Mouse (Mus musculus) B cell, adult 2 months (primary cell): ENCODE measurements around the gene Gm3424.
"Not testable (repeated sequence)": the region's sequence is repeated elsewhere in the genome, so short reads cannot be mapped to it uniquely, and the experiment has no call there.

Experiments
- DNase-seq, 2 experiments: peaks; one replicate each; pipeline ENCODE4 v3.0.0; 2022

Gm3424 gene

DNA sequence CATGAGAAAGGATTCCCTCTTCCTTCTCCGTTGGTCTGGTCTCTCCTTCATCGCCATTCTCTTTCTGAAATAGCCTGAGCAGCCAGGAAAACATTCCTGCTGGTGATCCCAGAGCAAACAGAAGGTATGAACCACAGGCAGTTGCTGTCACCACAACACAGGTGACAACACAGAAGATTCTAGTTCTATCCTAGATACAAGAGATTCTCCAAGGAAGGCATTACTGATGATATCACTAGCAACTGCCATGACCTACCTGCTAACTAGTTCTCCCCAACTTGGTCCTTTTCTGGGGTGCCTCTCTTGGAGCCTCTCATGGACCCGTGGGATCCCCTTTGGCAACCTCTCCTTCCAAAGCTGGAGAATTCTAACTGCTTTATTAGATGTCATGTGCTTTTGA is at the start of gene Gm3424:
Gene Gm3424, minus strand, starts transcription at position 101 of the 400 bp plus-strand sequence.
- not testable (repeated sequence) for DNase-seq

DNA sequence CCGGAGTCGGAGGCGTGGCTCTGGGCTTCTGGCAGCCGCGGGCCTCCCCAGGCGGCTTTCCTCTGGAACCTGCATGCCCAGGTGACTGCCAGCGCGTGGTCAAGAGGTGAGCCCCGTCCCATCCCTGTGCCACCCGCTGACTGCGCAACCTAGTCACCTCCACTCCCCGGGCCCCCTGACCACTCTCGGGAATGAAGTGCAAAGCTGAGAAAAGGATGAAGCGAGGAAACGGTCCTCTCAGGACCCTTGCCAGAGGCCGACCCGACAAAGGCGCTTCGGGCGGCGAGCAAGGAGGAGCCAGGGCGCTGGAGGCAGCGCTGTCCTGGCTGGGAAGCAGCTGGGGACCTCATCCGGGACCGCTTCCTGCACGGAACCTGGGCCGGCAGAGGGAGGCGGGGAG is 49.7 kb upstream of the Gm3424 start:
- DNase-seq = not testable (repeated sequence)

DNA sequence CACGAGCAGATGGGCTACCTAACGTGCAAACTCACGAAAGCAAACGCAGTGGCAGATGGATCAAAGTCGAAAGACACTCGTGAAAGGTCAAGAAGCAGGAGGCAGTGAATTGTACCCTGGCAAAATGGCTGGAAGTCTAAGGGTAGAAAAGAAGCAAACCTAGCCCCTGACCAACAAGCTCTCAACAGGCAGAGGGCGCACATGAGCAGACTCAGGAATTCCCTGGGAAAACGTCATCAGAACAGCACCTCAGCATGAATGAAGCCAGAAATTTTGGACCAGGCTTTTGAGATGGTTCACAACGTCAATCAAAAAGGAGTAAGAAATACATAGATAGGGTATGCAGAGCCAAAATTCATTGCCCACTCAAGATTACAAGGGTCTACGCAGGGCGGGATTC is 49.0 kb upstream of the Gm3424 start:
- DNase-seq = not testable (repeated sequence)

DNA sequence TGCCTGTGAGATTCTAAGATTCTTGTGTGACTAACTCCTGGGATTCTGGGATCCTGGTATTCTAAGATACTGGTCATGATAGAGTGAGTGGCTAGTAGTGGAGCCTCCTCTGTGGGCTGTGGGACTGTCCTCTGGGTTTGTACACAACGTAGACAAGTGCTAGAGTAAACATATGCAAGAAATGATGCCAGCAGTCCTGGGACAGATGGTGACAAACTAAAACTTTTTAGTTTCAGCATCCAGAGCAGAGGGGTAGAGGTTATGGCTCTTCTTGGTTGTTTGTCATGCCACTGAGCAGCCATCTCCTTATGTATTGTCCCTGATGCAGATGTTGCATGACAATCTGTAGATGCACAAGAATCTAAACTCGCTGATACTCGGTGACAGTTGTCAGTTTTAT is 25.8 kb upstream of the Gm3424 start:
- DNase-seq = peak in 1 of 2 experiments; percentile 1

DNA sequence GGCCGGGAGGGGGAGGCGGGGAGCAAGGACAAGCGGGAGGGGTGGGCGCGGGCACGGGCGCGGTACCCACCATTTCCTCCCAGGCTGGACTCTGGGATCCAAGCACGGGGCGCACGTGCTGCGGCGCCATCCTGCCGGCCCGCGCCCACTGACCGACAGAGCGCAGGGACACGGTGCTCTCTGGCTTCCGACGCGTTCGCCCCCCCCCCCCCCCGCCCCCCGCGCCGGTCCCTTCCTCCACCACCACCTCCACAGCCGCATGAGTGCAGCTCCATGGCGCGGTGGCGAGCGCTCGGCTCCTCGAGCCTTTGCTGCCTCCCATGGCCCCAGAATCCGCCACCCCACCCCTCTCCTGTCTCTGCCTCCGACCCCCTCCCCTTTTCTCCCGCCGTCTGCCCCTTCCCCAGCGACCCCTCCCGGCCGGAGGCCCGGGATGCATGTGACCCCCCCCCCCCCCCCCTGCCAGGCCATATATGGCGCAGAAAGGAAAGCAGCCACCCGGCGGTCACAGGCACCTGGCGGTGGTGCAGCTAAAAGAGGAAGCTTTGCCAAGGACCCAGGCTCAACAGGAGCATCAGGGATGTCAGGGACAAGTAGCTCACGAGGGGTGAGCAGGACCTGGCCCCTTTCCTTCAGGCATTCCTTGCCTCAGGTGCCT is 17.3 kb downstream of the Gm3424 start:
- not testable (repeated sequence) for DNase-seq

DNA sequence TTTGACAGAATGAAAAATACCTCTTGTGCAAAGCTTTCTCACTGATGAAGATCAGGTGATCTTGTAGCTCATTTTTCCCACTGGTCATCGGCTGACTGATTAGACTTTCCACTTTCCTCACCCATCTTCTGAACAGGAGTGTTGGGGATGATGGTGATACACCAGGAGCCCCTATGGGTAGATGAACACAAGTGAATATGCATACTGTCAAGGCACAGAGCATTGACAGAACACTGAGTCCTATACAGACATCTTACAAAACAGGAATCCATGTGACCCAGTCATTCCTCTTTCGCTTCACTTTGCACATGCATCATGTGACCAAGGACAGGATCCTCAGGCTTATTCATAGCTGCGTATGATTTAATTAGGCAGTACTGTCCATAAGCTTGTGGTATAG is 22.2 kb downstream of the Gm3424 start, which contains the start of gene Gm3383:
Gene Gm3383, minus strand, starts transcription at position 101 of the 400 bp plus-strand sequence.
- not testable (repeated sequence) for DNase-seq
